Mouse (Mus musculus): ENCODE measurements around the gene Ak4.

- no peak for TF ChIP-seq POLR2A (IDR thresholded peaks at IDR 0.05; ENCODE audit: borderline replicate concordance, extremely low read depth, insufficient read depth, insufficient read length, poor library complexity, severe bottlenecking)
- no peak for TF ChIP-seq CTCF (IDR thresholded peaks at IDR 0.05; ENCODE audit: borderline replicate concordance, extremely low read depth, insufficient read depth, insufficient read length)
These were observed 49.3 kb upstream of the Ak4 start for GRCm38 (mm10) chr4:101369738-101370275.

All from brain, embryonic 14.5 days (tissue).